Mouse (Mus musculus) hindbrain, embryonic 12.5 days (tissue): ENCODE results near the gene Lamc1. TPM values are rescaled to one million over a fixed set of nuclear protein-coding genes. Genes with fewer than 3 reads are reported as not detected.

Experiments used
- ATAC-seq: fragments of 200-750 bp; cut with Nextera tagmentation; 2 replicates; pipeline ENCODE4 v1.8.0; 2017; ENCODE audit warnings: moderate TSS enrichment; ENCODE audit not compliant: low FRiP score
- H3K27ac ChIP-seq: fragments of 300-500 bp; sonication (generic); 2 replicates; pipeline ENCODE4 v1.5.1; 2016; ENCODE audit warnings: mild to moderate bottlenecking
- H3K27me3 ChIP-seq: fragments of 300-500 bp; sonication (generic); 2 replicates; pipeline ENCODE4 v1.6.1; 2016; ENCODE audit warnings: mild to moderate bottlenecking
- H3K36me3 ChIP-seq: fragments of 300-500 bp; sonication (generic); 2 replicates; pipeline ENCODE4 v1.6.1; 2016; ENCODE audit warnings: mild to moderate bottlenecking
- H3K4me1 ChIP-seq: fragments of 300-500 bp; sonication (generic); 2 replicates; pipeline ENCODE4 v1.6.1; 2016
- H3K4me2 ChIP-seq: fragments of 300-500 bp; sonication (generic); replicated peaks from 2 replicates; pipeline ENCODE4 v1.6.1; 2016; ENCODE audit warnings: mild to moderate bottlenecking
- H3K4me3 ChIP-seq: fragments of 300-500 bp; sonication (generic); 2 replicates; pipeline ENCODE4 v1.5.1; 2016; ENCODE audit warnings: mild to moderate bottlenecking
- H3K9ac ChIP-seq: fragments of 300-500 bp; sonication (generic); 2 replicates; pipeline ENCODE4 v1.6.1; 2016; ENCODE audit warnings: mild to moderate bottlenecking, moderate library complexity
- H3K9me3 ChIP-seq: fragments of 300-500 bp; sonication (generic); replicated peaks from 2 replicates; pipeline ENCODE4 v1.6.1; 2016; ENCODE audit warnings: mild to moderate bottlenecking
- WGBS: fragments of 180-500 bp; shearing (Covaris S2); methylation state at CpG from one replicate; pipeline ENCODE4 v1.1.7; 2016; 5-methylcytosine and 5-hydroxymethylcytosine counted together
- polyA plus RNA-seq: library from polyadenylated mRNA; unstranded; fragments of >200 nt; fragmentation: Nextera tagmentation; extraction: Ambion mirVana; gene quantifications from 2 replicates; pipeline ENCODE4 v1.2.1, GENCODE M21; 2016

Lamc1 gene
- polyA plus RNA-seq, 1 experiment from 2014 or later = 35.7 TPM

DNA sequence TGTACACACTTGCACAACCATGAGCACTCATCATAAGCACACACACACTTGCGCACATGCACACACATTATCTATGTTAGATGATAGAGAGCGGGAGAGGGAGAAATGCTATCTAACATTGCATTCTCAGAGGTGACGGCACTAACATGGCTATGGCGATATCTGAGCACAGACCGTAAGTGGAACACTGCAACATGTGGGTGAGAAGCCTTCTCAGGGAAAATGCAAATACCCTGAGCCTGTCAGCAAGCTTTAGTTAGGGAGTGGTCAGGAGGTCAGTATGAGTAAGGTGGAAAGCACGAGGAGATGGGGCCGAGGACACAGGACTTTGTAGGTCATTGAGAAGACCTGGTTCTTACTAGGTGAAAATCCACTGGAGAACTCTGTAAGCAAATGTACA is 64.3 kb downstream of the Lamc1 start:
- no peaks in the 10 kb centered on the region for H3K27me3 ChIP-seq
- no peak overlapping the region for H3K9ac ChIP-seq
- H3K27ac ChIP-seq = no peak overlapping the region
- H3K4me2 ChIP-seq = no peak overlapping the region
- peaks cover 40% of the 10 kb centered on the region for H3K4me1 ChIP-seq
- no peaks in the 10 kb centered on the region for H3K36me3 ChIP-seq
- H3K9me3 ChIP-seq = no peaks in the 10 kb centered on the region
- 90% methylated on average over 7 of the region's 7 CpGs for WGBS
- no peak overlapping the region for H3K4me3 ChIP-seq
- ATAC-seq = no peak

DNA sequence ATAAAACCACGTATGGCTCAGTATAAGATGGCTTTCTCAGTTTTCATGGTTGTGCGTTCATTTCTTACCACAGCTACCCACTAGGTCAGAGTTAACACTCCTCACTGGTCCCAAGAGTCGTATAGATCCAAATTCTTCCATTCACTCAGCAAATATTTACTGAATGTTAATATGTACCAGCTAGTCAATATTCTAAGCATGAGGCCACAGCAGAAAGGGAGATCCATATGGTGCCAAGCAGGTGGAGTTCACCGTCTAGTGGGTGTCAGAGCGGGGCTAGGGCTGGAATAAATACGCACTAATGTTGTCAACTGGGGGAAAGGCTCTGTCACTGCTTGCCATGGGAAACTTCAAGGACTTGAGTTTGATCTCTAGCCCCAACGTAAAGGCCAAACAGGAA is 64.9 kb downstream of the Lamc1 start:
- Histone ChIP-seq H3K4me1 (peaks cover 40% of the 10 kb centered on the region), H3K36me3 (no peaks in the 10 kb centered on the region), H3K4me2 (no peak overlapping the region), H3K9ac (no peak overlapping the region), H3K27me3 (no peaks in the 10 kb centered on the region), H3K9me3 (no peaks in the 10 kb centered on the region), H3K4me3 (no peak overlapping the region), H3K27ac (no peak overlapping the region)
- 85% methylated on average over 7 of the region's 7 CpGs for WGBS
- no peak for ATAC-seq

DNA sequence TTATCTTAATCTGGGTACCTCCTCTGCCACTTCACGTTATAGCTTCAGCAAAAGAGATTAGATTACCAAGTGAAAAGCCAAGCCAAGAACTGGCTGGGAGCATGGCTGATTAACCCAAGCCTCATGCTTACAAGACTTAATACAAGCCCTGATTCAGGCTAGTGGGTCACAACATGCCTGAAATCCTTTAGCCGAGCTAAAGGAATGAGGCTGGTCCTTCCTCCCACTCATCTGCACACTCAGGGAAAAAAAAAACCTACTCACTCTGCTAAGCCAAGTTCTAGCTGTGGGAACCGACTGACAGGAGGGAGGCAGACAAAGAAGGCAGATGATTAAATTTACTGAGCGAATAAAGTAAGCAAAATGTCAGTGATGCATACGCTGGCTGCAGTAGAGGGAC is 65.7 kb downstream of the Lamc1 start:
- WGBS = 58% methylated on average over 5 of the region's 5 CpGs
- no peak overlapping the region for H3K27ac ChIP-seq

DNA sequence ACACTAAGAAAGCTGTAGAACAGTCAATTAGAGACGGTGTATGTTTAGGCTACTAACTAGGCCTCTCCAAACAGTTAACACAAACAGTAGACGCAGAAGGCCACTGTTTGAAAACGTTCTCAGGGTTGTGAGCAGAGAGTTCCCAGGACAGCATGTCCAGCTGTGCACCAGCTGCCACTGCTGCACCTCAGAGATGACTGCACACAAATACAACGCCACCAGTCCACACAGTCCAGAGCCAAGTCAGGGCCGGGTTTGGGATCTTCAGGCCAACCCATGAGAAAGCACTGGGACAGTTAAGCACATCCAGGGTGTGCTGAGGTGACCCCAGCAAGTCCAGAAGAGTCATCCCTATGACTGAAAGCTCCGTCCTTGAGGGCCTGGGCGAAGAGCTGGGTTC is 67.0 kb downstream of the Lamc1 start:
- H3K4me2 ChIP-seq = no peak overlapping the region
- H3K27me3 ChIP-seq = no peaks in the 10 kb centered on the region
- peaks cover 30% of the 10 kb centered on the region for H3K4me1 ChIP-seq
- no peak overlapping the region for H3K4me3 ChIP-seq
- no peaks in the 10 kb centered on the region for H3K9me3 ChIP-seq
- no peak overlapping the region for H3K9ac ChIP-seq
- peak overlapping the region; percentile 4; the same call in 1 of the 2 replicates for H3K27ac ChIP-seq
- WGBS = 70% methylated on average over 7 of the region's 7 CpGs
- H3K36me3 ChIP-seq = no peaks in the 10 kb centered on the region
- no peak for ATAC-seq

More for the DNA sequence above, 65.7 kb downstream of the Lamc1 start:
- H3K36me3 ChIP-seq = no peaks in the 10 kb centered on the region
- no peak overlapping the region for H3K9ac ChIP-seq
- no peaks in the 10 kb centered on the region for H3K9me3 ChIP-seq
- no peak overlapping the region for H3K4me3 ChIP-seq
- no peaks in the 10 kb centered on the region for H3K27me3 ChIP-seq
- H3K4me2 ChIP-seq = no peak overlapping the region
- ATAC-seq = no peak
- peaks cover 32% of the 10 kb centered on the region for H3K4me1 ChIP-seq

DNA sequence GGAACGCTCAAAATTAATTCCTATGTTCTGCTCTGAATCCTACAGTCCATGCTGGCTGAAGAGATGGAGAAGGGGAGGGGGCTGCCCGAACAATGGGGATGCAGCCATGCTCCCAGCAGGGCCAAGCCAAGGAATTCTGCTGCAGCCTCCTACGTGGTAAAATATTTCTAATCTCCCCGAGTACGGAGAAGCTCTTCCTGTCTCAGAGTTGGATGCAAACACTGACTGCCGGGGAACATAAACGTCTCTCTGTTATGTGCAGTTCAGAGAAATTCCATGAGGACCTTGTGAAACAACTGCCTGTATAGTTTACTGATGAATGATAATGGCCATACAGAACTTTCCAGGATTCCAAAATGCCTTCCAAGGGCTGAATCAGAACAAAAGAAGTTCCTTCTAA is 67.5 kb downstream of the Lamc1 start:
- ATAC-seq = no peak
- H3K36me3 ChIP-seq = no peaks in the 10 kb centered on the region
- H3K27ac ChIP-seq = peak overlapping the region; percentile 67; the same call in 1 of the 2 replicates
- 21% methylated on average over 7 of the region's 7 CpGs for WGBS
- no peak overlapping the region for H3K4me2 ChIP-seq
- H3K27me3 ChIP-seq = no peaks in the 10 kb centered on the region
- peaks cover 31% of the 10 kb centered on the region for H3K4me1 ChIP-seq
- no peak overlapping the region for H3K4me3 ChIP-seq
- no peaks in the 10 kb centered on the region for H3K9me3 ChIP-seq
- no peak overlapping the region for H3K9ac ChIP-seq

DNA sequence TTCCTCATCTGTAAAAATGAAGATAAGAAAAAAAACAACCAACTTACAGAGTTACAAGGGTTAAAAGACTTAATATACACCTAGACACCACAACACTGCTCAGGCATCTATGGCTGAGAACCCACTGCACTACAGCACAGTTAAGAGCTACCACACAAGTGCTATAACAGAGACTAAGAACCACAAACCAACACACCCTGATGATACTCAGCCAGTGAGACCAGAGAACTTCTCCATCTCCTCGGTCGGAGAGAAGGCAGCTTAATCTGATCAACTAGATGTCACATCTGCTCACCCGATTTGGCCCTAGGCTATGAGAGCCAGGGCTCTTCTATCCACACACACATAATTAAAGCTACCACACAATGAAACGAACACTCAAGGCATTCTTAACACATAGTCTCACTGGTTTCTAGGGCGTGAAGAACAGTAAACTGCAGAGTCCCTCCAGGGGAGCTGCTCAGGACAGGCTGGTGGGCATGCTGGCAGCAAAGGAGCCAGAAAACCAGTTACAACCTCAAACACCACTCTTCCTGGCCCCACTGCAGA is 72.8 kb downstream of the Lamc1 start:
- no peak overlapping the region for H3K27ac ChIP-seq
- H3K4me1 ChIP-seq = peaks cover 12% of the 10 kb centered on the region
- no peak overlapping the region for H3K9ac ChIP-seq
- no peaks in the 10 kb centered on the region for H3K9me3 ChIP-seq
- H3K4me3 ChIP-seq = no peak overlapping the region
- H3K4me2 ChIP-seq = no peak overlapping the region
- no peak for ATAC-seq
- no peaks in the 10 kb centered on the region for H3K27me3 ChIP-seq
- 73% methylated on average over 5 of the region's 5 CpGs for WGBS
- H3K36me3 ChIP-seq = peaks cover 4% of the 10 kb centered on the region; the same call in 1 of the 2 replicates

DNA sequence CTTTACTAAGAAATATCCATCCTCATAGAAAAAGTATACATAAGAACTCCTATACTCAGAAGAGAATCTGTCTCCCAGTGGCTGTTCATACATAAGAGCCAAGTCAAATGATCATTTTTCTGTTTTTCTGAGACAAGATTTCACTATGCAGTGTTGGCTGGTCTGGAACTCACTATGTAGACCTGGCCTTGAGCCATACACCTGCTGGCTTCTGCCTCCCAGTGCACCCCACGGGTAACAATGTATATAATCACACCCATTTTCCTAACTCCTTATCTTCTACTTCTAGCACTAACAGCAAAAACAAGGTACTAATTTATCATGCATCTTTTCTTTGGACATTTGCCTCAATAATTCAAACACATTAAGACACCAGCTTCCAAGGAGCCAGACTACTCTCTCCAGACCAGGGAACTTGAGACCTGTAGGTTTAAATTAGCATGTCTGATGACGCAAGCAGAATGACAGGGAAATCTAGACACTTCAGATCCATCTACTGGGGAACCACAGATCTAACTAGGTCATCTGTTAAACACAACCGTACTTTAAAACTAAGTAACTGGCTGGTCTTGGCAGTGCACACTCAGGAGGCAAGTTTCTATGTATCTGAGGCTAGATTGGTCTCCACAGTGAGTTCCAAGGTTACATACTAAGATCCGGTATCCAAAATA is 79.9 kb downstream of the Lamc1 start:
- Histone ChIP-seq H3K36me3 (peaks cover 34% of the 10 kb centered on the region), H3K4me3 (no peak overlapping the region), H3K27ac (no peak overlapping the region), H3K4me2 (no peak overlapping the region), H3K9me3 (no peaks in the 10 kb centered on the region), H3K27me3 (no peaks in the 10 kb centered on the region), H3K9ac (no peak overlapping the region), H3K4me1 (no peaks in the 10 kb centered on the region)
- 91% methylated on average over 4 of the region's 4 CpGs for WGBS
- ATAC-seq = no peak

DNA sequence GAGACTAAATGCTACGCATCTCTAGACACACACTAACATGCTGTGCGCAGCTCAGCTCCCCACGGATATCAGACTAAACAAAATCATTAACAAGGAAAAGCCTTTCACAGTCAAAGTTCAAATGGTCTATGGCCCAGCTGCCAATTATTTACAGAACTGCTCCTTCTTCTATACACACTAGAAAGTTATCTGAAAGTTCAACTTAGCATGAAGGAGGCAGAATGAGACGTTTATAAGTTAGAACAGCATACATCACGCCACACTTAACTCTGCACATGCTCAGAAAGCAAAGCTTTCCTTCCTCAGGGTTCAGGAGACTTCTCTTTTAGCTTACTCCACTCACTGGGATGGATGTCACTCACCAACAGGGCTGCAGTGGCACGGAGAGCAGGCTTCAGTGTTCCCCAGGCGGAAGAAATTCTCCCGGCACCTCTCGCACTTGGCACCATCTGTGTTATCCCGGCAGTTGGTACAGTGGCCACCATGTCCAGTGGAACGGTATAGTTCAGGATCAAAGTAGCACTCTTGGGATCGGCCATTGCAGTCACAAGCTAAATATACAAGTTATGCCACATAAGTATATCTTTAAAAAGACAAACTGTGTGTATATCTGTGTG is 80.9 kb downstream of the Lamc1 start:
- WGBS = 93% methylated on average over 12 of the region's 12 CpGs
- Histone ChIP-seq H3K36me3 (peaks cover 41% of the 10 kb centered on the region), H3K9ac (no peak overlapping the region), H3K4me3 (no peak overlapping the region), H3K9me3 (no peaks in the 10 kb centered on the region), H3K4me1 (no peaks in the 10 kb centered on the region), H3K4me2 (no peak overlapping the region), H3K27ac (no peak overlapping the region), H3K27me3 (no peaks in the 10 kb centered on the region)
- no peak for ATAC-seq

DNA sequence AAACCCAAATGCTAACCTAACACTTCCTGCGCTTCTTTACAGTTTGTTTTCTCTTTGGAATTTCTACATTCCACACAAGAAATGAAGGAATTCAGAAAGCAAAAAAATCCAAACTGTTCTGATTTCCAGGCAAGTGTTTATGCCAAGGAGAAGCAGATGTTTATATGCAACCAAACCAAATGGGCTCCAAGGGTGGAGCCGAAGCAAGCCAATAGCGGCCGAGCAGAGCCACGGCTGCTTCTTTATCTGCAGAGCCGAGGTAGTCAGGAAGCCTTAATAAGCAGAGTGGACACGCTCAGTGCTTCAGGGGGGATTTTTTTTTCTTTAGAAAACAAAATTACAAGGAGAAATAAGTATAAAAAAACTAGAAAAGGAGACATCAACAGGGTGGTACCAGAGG is 91.2 kb downstream of the Lamc1 start:
- Histone ChIP-seq H3K4me3 (no peak overlapping the region), H3K9ac (no peak overlapping the region), H3K9me3 (no peaks in the 10 kb centered on the region), H3K27ac (no peak overlapping the region), H3K4me1 (no peaks in the 10 kb centered on the region), H3K27me3 (no peaks in the 10 kb centered on the region), H3K36me3 (peaks cover 60% of the 10 kb centered on the region), H3K4me2 (no peak overlapping the region)
- no peak for ATAC-seq
- 87% methylated on average over 7 of the region's 7 CpGs for WGBS

DNA sequence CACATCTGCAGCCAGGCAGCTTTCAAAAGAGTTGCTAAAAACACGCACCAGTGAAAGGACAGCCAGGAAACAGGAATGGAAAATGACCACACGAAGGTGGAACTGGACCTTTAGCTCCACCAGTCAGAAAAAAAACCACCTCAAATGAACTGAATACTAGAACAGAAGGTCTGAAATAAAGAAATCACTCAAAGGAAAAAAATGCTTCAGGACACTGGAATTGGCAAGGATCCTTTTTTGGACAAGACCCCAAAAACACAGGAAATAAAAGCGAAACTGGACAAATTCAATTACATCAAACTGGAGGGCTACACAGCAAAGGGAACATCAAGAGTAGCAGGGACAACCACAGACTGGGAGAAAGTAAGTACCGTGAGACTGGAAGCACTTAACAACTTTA is 97.0 kb downstream of the Lamc1 start:
- no peak overlapping the region for H3K4me3 ChIP-seq
- peaks cover 45% of the 10 kb centered on the region for H3K36me3 ChIP-seq
- 89% methylated on average over 4 of the region's 4 CpGs for WGBS
- H3K4me1 ChIP-seq = no peaks in the 10 kb centered on the region
- H3K9me3 ChIP-seq = no peaks in the 10 kb centered on the region
- no peak overlapping the region for H3K9ac ChIP-seq
- ATAC-seq = no peak
- no peaks in the 10 kb centered on the region for H3K27me3 ChIP-seq
- no peak overlapping the region for H3K4me2 ChIP-seq
- H3K27ac ChIP-seq = no peak overlapping the region

DNA sequence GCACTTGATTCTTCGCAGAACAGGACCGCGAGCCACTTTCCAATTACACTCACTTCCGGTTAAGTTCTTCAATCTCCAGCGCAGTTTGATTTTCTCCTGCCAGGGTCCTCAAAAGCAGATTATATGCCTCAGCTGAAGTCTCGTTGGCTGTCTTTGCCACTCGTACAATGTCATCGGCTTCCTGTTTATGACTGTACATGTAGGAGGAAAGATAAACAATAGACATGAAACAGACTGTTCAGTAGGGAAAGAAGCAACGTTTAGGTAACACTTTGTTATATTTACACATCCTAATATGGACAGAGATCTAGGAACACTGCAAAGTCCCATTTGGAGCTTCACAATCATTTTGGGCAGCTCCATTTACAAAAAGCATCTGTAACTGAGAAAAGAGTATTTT is 100.9 kb downstream of the Lamc1 start:
- Histone ChIP-seq H3K4me3 (no peak overlapping the region), H3K4me2 (no peak overlapping the region), H3K27me3 (no peaks in the 10 kb centered on the region), H3K9me3 (no peaks in the 10 kb centered on the region), H3K36me3 (peaks cover 68% of the 10 kb centered on the region), H3K27ac (no peak overlapping the region), H3K9ac (no peak overlapping the region), H3K4me1 (no peaks in the 10 kb centered on the region)
- ATAC-seq = no peak
- 95% methylated on average over 9 of the region's 9 CpGs for WGBS

DNA sequence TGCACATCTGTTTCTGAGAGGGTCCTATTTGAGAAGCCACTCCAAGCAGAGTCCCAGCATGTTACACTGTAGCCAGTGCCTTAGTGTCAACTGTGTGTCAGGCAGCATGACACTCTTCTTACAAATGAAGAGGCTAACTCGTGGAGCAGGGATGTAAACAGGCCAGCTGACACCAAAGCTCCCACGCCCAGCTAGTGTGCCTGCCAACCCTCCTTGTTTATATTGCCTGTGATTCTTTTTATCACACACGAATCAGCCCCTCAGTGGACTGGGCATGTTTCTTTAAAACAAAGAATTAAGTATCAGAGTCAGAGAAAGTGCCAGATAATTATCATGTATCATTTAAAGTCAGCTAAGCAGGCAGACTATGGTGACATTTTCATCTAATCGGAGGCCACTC is 104.7 kb downstream of the Lamc1 start:
- Histone ChIP-seq H3K4me2 (no peak overlapping the region), H3K9ac (no peak overlapping the region), H3K4me3 (no peak overlapping the region), H3K9me3 (no peaks in the 10 kb centered on the region), H3K36me3 (peaks cover 76% of the 10 kb centered on the region), H3K27ac (no peak overlapping the region), H3K27me3 (no peaks in the 10 kb centered on the region), H3K4me1 (no peaks in the 10 kb centered on the region)
- WGBS = 76% methylated on average over 4 of the region's 4 CpGs
- no peak for ATAC-seq

DNA sequence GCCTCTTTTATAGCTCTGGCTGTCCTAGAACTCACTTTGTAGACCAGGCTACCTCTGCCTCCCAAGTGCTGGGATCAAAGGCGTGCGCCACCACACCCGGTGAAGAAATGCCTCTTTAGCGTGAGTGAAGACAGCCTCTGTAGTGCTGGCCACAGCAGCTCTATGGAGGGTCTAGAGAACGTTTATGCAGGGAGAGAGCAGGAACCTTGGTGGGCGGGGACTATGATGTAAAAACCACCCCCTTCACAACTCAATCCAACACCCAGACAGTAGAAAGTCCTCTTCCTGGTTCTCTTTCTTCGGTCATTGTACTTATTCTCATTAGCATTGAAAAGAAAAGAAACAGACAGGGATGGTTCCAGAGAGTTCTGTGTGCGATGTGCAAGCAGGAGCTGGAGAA is 105.5 kb downstream of the Lamc1 start:
- Histone ChIP-seq H3K9ac (no peak overlapping the region), H3K9me3 (no peaks in the 10 kb centered on the region), H3K36me3 (peaks cover 70% of the 10 kb centered on the region), H3K4me1 (no peaks in the 10 kb centered on the region), H3K27ac (no peak overlapping the region), H3K27me3 (no peaks in the 10 kb centered on the region), H3K4me3 (no peak overlapping the region), H3K4me2 (no peak overlapping the region)
- 87% methylated on average over 8 of the region's 8 CpGs for WGBS
- no peak for ATAC-seq
